Mouse (Mus musculus) bone marrow macrophage, adult 2 months (primary cell): Measurements from ENCODE around the gene Gm20388. TPM values are rescaled to one million over a fixed set of nuclear protein-coding genes. Genes with fewer than 3 reads are reported as not detected.
"Not testable (repeated sequence)": the region's sequence is repeated elsewhere in the genome, so short reads cannot be mapped to it uniquely, and the experiment has no call there.

ENCODE experiments used
- H3K27ac ChIP-seq: 2 replicates; pipeline ENCODE4 v1.5.1; 2012; ENCODE audit warnings: low read depth, low read length; ENCODE audit not compliant: insufficient read depth
- H3K4me1 ChIP-seq: 2 replicates; pipeline ENCODE4 v1.6.1; 2012; ENCODE audit warnings: low read length; ENCODE audit not compliant: control insufficient read depth, insufficient read depth
- H3K4me3 ChIP-seq: 2 replicates; pipeline ENCODE4 v1.5.1; 2012; ENCODE audit warnings: mild to moderate bottlenecking, low read length, moderate library complexity; ENCODE audit not compliant: insufficient read depth
- CTCF ChIP-seq: IDR thresholded peaks from 2 replicates; pipeline ENCODE4 v1.5.1; 2012; ENCODE audit warnings: low read depth, mild to moderate bottlenecking, low read length, moderate library complexity
- POLR2A ChIP-seq: IDR thresholded peaks from 2 replicates; pipeline ENCODE4 v1.6.1; 2012; ENCODE audit warnings: mild to moderate bottlenecking, low read depth, low read length, borderline replicate concordance
- polyA plus RNA-seq: library from polyadenylated mRNA; stranded (reverse); fragments of >200 nt; gene quantifications from 2 replicates; pipeline ENCODE4 v1.2.4, GENCODE M21; 2012; ENCODE audit not compliant: missing spikeins, insufficient read depth, insufficient read length

Gene Gm20388
- polyA plus RNA-seq, 1 experiment: 32.7 TPM

DNA sequence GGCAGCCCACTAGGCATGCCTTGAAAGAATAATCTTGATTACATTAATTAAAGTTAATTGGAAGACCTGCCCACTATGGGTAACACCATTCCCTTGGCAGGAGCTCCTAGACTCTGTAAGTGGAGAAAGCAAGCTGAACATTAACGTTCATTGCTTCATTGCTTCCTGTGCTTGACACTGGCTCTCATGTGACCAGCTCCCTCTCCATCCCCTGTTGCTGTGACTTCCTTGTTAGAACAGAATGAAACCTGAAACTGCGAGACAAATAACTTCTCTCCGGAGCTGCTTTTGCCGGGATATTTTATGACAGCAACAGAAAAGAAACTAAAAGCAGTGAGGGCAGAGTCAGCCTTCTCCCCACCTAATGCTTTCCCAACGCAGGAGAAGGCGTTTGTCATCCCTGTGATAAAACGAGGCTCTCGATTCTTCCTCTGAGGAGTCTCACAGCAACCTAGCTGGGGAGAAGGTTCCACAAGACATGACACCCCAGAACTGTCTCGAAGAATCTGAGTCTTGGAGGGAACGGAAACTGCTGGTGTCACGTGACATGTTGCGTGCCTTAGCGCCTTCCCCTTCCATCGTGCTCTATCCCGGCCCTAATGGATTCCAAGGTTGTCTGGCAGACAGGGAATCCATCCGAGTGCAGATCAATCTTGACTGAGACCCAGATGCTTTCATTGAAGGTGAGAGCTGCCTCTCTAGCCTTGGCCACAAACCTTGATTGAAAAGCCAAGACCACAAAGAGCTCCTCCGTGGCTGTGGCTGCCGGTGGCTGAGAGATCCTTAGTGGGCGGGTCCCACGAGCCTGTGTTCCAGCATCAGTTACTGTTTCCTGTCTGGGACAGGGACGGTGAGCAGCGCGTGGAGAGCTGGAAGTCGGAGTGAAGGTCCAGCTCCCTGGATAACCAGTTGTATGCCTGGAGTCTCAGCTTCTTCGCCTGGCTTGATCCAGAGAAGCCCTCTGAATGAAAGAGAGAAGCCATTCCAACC lies 2654.0 kb downstream of the Gm20388 start:
- H3K4me3 ChIP-seq: peak overlapping the region; percentile 40
- TF ChIP-seq CTCF: no peak
- no peak for TF ChIP-seq POLR2A
- H3K4me1 ChIP-seq: peaks cover 46% of the 10 kb centered on the region
- H3K27ac ChIP-seq: peak overlapping the region; percentile 91

- peak overlapping the region; percentile 91 for H3K27ac ChIP-seq
- H3K4me3 ChIP-seq: peak overlapping the region; percentile 70
- TF ChIP-seq POLR2A (no peak), CTCF (no peak)
- peaks cover 34% of the 10 kb centered on the region for H3K4me1 ChIP-seq
Observed at GRCm38 (mm10) chr8:122566766-122567165, 2656.1 kb downstream of the Gm20388 start.

GRCm38 (mm10) chr8:122567361-122568108 lies 2656.9 kb downstream of the Gm20388 start, which contains the start of gene Cdt1:
Cdt1 (plus strand) TSS chr8:122568015.
- TF ChIP-seq POLR2A: 0 out of 2 replicates have a peak, but pooled peaks have one; percentile 34
- TF ChIP-seq CTCF: no peak
- Histone ChIP-seq H3K4me1 (peaks cover 32% of the 10 kb centered on the region), H3K4me3 (peak within 1 kb of the TSS; percentile 70), H3K27ac (peak within 1 kb of the TSS; percentile 91)

- TF ChIP-seq POLR2A: no peak
- TF ChIP-seq CTCF: no peak
- Histone ChIP-seq H3K27ac (peak overlapping the region; percentile 91), H3K4me3 (peak overlapping the region; percentile 70), H3K4me1 (peaks cover 32% of the 10 kb centered on the region)
Observed at GRCm38 (mm10) chr8:122568109-122568504, 2657.5 kb downstream of the Gm20388 start.

GRCm38 (mm10) chr8:122568881-122569309 lies 2658.3 kb downstream of the Gm20388 start:
- no peak overlapping the region for H3K27ac ChIP-seq
- H3K4me1 ChIP-seq: peaks cover 32% of the 10 kb centered on the region

DNA sequence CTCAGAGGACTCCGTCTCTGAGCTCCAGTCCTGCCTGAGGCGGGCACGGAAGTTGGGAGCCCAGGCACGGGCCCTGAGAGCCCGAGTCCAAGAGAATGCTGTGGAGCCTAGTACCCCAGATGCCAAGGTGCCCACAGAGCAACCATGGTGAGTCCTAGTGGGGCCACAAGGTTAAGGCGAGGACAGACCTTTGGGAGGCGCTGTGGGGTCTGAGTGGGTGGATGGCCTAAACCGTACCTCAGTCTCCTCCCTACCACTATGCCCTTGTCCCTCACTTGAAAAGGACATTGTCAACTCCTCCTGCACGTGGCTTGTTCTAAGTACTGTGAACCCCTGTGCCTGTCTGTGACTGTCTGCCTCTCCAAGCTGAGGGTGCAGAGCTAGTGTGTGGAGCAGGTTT lies 2658.7 kb downstream of the Gm20388 start:
- H3K4me1 ChIP-seq: peaks cover 30% of the 10 kb centered on the region
- peak overlapping the region; percentile 70 for H3K4me3 ChIP-seq
- no peak overlapping the region for H3K27ac ChIP-seq
- TF ChIP-seq POLR2A (peak; percentile 28; the same call in 1 of the 2 replicates), CTCF (no peak)

More at GRCm38 (mm10) chr8:122568881-122569309, 2658.3 kb downstream of the Gm20388 start:
- peak overlapping the region; percentile 70 for H3K4me3 ChIP-seq
- TF ChIP-seq CTCF: no peak
- no peak for TF ChIP-seq POLR2A

DNA sequence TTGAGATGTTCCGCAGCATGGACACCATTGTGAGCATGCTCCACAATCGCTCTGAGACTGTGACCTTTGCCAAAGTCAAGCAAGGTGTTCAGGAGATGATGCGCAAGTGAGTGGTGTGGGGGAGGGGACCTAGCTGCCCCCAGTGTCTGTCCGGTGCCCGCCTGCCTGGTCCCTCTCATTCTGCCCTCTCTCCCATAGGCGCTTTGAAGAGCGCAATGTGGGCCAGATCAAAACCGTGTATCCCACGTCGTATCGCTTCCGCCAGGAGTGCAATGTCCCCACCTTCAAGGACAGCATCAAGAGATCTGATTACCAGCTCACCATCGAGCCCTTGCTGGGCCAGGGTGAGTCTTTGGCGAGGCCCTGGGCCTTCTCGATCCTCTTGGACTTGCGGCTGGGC lies 2659.4 kb downstream of the Gm20388 start:
- no peak for TF ChIP-seq POLR2A
- no peak for TF ChIP-seq CTCF
- H3K27ac ChIP-seq: no peak overlapping the region
- H3K4me1 ChIP-seq: peaks cover 30% of the 10 kb centered on the region
- H3K4me3 ChIP-seq: no peak overlapping the region

DNA sequence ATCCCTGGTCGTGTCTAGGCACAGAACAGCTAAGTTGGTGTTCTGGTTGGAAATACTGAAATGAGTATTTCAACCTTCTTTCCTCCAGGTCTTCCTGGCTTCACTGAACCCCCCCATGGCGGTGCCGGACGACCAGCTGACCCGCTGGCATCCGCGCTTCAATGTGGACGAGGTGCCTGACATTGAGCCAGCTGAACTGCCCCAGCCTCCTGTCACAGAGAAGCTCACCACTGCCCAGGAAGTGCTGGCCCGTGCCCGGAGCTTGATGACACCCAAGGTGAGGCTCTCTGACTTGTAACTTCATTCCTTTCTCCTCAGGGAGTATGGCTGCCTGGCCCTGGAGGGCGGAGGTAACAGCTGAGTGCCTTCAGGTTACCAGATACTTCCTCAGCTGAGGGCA lies 2660.5 kb downstream of the Gm20388 start:
- Histone ChIP-seq H3K4me1 (peaks cover 21% of the 10 kb centered on the region), H3K4me3 (no peak overlapping the region), H3K27ac (no peak overlapping the region)
- TF ChIP-seq POLR2A (no peak), CTCF (no peak)

DNA sequence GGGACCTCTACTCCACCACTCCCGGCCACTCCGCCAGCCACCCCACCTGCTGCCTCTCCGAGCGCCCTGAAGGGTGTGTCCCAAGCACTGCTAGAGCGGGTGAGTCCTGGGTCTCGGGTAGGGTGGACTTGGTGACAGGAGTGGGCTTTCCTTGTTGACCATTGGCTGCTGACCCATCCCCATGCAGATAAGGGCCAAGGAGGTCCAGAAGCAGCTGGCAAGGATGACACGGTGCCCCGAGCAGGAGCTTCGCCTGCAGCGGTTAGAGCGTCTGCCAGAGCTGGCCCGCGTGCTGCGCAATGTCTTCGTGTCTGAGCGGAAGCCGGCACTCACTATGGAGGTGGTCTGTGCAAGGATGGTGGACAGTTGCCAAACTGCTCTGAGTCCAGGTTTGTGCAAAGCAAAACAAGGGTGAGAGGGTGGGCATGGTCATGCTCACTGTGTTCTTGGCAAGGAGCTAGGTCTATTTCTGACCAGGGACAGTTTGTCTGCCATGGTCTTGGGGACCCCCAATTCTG lies 2661.2 kb downstream of the Gm20388 start:
- Histone ChIP-seq H3K4me3 (no peak overlapping the region), H3K4me1 (peaks cover 15% of the 10 kb centered on the region), H3K27ac (no peak overlapping the region)
- TF ChIP-seq CTCF (no peak), POLR2A (no peak)

DNA sequence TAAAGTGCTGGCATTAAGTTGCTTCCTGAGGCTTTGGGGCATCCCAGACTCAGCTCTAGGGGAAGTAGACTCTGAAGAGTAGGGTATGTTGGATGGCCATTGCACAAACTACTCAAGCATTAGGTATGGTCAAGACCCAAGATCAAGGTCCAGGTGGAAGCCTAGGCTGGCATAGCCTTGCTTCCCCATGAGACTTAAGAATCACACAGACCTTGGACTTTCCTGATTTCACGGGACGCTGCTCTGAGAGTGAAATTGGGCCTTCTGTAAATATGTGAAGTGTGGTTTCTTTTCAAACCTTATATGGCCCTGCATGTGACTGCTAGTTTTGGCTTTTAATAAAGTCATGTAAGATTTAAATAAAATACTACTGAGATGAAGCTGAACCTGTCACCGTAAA lies 2662.1 kb downstream of the Gm20388 start:
- Histone ChIP-seq H3K4me3 (no peak overlapping the region), H3K4me1 (peaks cover 18% of the 10 kb centered on the region), H3K27ac (no peak overlapping the region)
- no peak for TF ChIP-seq POLR2A
- no peak for TF ChIP-seq CTCF

- H3K4me1 ChIP-seq: peaks cover 18% of the 10 kb centered on the region
- H3K27ac ChIP-seq: not testable (repeated sequence)
Observed at GRCm38 (mm10) chr8:122573176-122573575, 2662.5 kb downstream of the Gm20388 start.

More at GRCm38 (mm10) chr8:122573176-122573575, 2662.5 kb downstream of the Gm20388 start:
- H3K4me3 ChIP-seq: not testable (repeated sequence)
